Mouse (Mus musculus) myocyte (in vitro differentiated cells): ENCODE measurements at regions not wholly inside any gene's neighbourhood (a gene's known extent, or its start where the extent isn't known, plus 50 kb on each side); places are given as distances from the start of the nearest gene placed in this dataset.
"Not testable (repeated sequence)": the region's sequence is repeated elsewhere in the genome, so short reads cannot be mapped to it uniquely, and the experiment has no call there.

Source experiments
- E2F4 ChIP-seq: IDR thresholded peaks from one replicate; pipeline ENCODE4 v1.6.1; 2011; ENCODE audit warnings: mild to moderate bottlenecking, control low read depth, moderate library complexity; ENCODE audit not compliant: insufficient read depth
- MYOG ChIP-seq, 3 experiments: IDR thresholded peaks; one replicate each; pipeline ENCODE4 v1.6.1; 2011; ENCODE audit warnings: control low read depth in 2 of 3, low read depth in 2 of 3, mild to moderate bottlenecking in 2 of 3; ENCODE audit not compliant: insufficient read length in 2 of 3, control insufficient read depth in 1 of 3, insufficient read depth in 1 of 3

GRCm38 (mm10) chr10:32958286-32959043 is 68.2 kb upstream of the Nkain2 start:
- not testable (repeated sequence) for TF ChIP-seq MYOG (IDR thresholded peaks at IDR 0.05; ENCODE audit: control insufficient read depth in 1 of 3, insufficient read depth in 1 of 3, insufficient read length in 2 of 3, low read depth in 2 of 3); E2F4
